Mouse (Mus musculus): ENCODE results near the gene 6030452D12Rik.

GRCm38 (mm10) chr8:106516581-106516980 lies 16.3 kb downstream of the 6030452D12Rik start:
- TF ChIP-seq GATA1 (IDR thresholded peaks at IDR 0.05; ENCODE audit: low read length) (no peak), TAL1 (IDR thresholded peaks at IDR 0.05; ENCODE audit: low read length) (no peak)

Measured in erythroblast, embryonic 14.5 days (primary cell).